Comparison of ENCODE assay signal across 9 mouse cellular contexts in the genomic region with DNA sequence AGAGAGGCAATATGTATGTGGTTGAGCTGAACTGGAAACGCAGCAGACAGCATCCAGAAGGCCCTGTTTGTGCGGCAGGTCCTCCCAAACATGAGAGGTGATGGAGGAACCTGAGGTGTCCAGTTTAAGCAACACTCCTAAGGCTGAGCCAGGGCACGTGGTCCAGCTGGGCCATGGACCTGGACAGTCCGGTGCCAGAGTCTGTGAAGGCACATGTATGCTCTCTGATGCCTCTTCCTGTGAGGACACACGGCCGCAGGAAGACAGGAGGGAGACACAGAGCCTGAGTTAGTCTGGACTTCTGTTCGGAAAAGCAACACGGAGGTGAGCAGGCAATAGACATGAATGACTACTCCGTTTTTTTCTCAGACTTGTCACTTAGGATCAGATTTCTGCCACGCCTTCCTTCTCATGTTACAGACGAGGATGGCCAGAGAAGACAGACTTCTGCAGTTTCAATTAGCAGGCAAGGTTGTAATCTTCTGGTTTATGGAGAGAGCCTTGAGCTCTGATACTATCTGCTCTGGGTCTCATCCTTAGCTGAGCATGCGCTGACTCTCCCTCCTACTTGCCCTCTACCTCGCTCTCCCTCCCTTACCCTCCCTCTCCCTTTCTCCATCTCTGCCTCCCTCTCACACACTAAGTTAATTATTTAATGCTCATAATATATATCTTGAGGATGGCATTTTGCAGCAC. TPM values are rescaled to one million over a fixed set of nuclear protein-coding genes. Genes with fewer than 3 reads are reported as not detected.
A peak's percentile ranks its signal among the peaks of the same experiment; 100 is the strongest.
DNase-seq lines count a peak whose midpoint lies in the region; ATAC-seq and TF ChIP-seq lines count a peak whose summit lies in the region.
"Had no signal": no experiment of that assay in that cellular context is flagged by ENCODE, and none has a peak within 500 bp of the region (broad histone marks: within the 10 kb centered on the region; RNA-seq: fewer than 3 reads in every experiment).

No protein-coding gene starts in this region.

- H3K27me3 ChIP-seq in heart, embryonic 15.5 days, result no peaks in the 10 kb centered on the region; the same call in 1 of the 2 replicates
- no peaks in the 10 kb centered on the region for H3K27me3 ChIP-seq in forebrain, embryonic 14.5 days (replicated peaks; ENCODE audit: control insufficient read depth, insufficient read depth, low read length)
- H3K27me3 ChIP-seq in midbrain, embryonic 12.5 days, result peaks cover 4% of the 10 kb centered on the region; the same call in 1 of the 2 replicates

- H3K4me3 ChIP-seq in heart, embryonic 15.5 days, result no peak overlapping the region
- no peak overlapping the region; a peak in 1 of 4 replicates for H3K4me3 ChIP-seq in ES-E14 (ENCODE audit: insufficient read depth in 1 of 2, low read depth in 1 of 2, low read length in 2 of 2, poor library complexity in 1 of 2, severe bottlenecking in 1 of 2)
- no peak overlapping the region for H3K4me3 ChIP-seq in forebrain, embryonic 14.5 days (ENCODE audit: low read depth, low read length)
- H3K4me3 ChIP-seq in midbrain, embryonic 12.5 days, result no peak overlapping the region

- H3K36me3 ChIP-seq in heart, embryonic 15.5 days, result no peaks in the 10 kb centered on the region
- H3K36me3 ChIP-seq in ES-E14 (ENCODE audit: control insufficient read depth, insufficient read depth, low read length, poor library complexity, severe bottlenecking), result no peaks in the 10 kb centered on the region
- H3K36me3 ChIP-seq in forebrain, embryonic 14.5 days (ENCODE audit: control insufficient read depth, insufficient read depth, low read length), result no peaks in the 10 kb centered on the region
- H3K36me3 ChIP-seq in midbrain, embryonic 12.5 days, result no peaks in the 10 kb centered on the region
- H3K36me3 ChIP-seq: G1E had no signal

- in situ Hi-C loops in ES-E14 (cut with MboI; ENCODE audit: low sequenced_read_pairs in 2 of 2, unreplicated experiment in 2 of 2), result loop anchor here in 1 of 2 experiments (10.0 kb wide), 1 partner anchor 113 kb away; a partner anchor contains a TSS

- no peaks in the 10 kb centered on the region for H3K9me3 ChIP-seq in heart, embryonic 15.5 days (replicated peaks)
- no peaks in the 10 kb centered on the region for H3K9me3 ChIP-seq in ES-E14 (ENCODE audit: control insufficient read depth, insufficient read depth, low read depth, low read length)
- 0 out of 2 replicates have a peak, but pooled peaks cover 2% of the 10 kb centered on the region for H3K9me3 ChIP-seq in forebrain, embryonic 14.5 days (replicated peaks; ENCODE audit: control insufficient read depth, low read length)
- 0 out of 2 replicates have a peak, but pooled peaks cover 2% of the 10 kb centered on the region for H3K9me3 ChIP-seq in midbrain, embryonic 12.5 days
- H3K9me3 ChIP-seq: G1E had no signal

- no peak overlapping the region for H3K27ac ChIP-seq in heart, embryonic 15.5 days
- H3K27ac ChIP-seq in ES-E14 (ENCODE audit: insufficient read depth, low read depth, low read length, poor library complexity, severe bottlenecking), result no peak overlapping the region
- no peak overlapping the region for H3K27ac ChIP-seq in forebrain, embryonic 14.5 days (ENCODE audit: low read depth, low read length)
- H3K27ac ChIP-seq in midbrain, embryonic 12.5 days (replicated peaks), result no peak overlapping the region

- H3K9ac ChIP-seq in heart, embryonic 15.5 days, result no peak overlapping the region
- no peak overlapping the region for H3K9ac ChIP-seq in ES-E14 (ENCODE audit: insufficient read depth, low read depth, low read length, poor library complexity, severe bottlenecking)
- H3K9ac ChIP-seq in forebrain, embryonic 14.5 days (ENCODE audit: low read length), result no peak overlapping the region
- no peak overlapping the region for H3K9ac ChIP-seq in midbrain, embryonic 12.5 days (replicated peaks)

- WGBS in heart, embryonic 15.5 days, result 43% methylated on average over 13 of the region's 13 CpGs
- 47% methylated on average over 13 of the region's 13 CpGs for WGBS in forebrain, embryonic 14.5 days
- WGBS in midbrain, embryonic 12.5 days, result 50% methylated on average over 13 of the region's 13 CpGs

- no peak for DNase-seq in heart, adult 18-20 months
- no peak for DNase-seq in ES-E14 (ENCODE audit: low read depth, low spot score)
- DNase-seq in forebrain, embryonic 14.5 days (ENCODE audit: low spot score), result no peak
- DNase-seq in layer of hippocampus, adult 11-12 months (ENCODE audit: low spot score), result no peak
- no peak for DNase-seq in frontal cortex, postnatal 25 days (ENCODE audit: low spot score in 2 of 2)

- peak overlapping the region; percentile 41 for H3K4me2 ChIP-seq in heart, embryonic 15.5 days
- H3K4me2 ChIP-seq in forebrain, embryonic 14.5 days (ENCODE audit: low read length), result peak overlapping the region; percentile 10; the same call in 1 of the 2 replicates
- peak overlapping the region; percentile 18; the same call in 1 of the 2 replicates for H3K4me2 ChIP-seq in midbrain, embryonic 12.5 days (replicated peaks)

- H3K4me1 ChIP-seq in heart, embryonic 15.5 days (replicated peaks), result no peaks in the 10 kb centered on the region
- no peaks in the 10 kb centered on the region; a peak in 1 of 4 replicates for H3K4me1 ChIP-seq in ES-E14 (ENCODE audit: control insufficient read depth in 2 of 2, insufficient read depth in 2 of 2, low read length in 2 of 2, poor library complexity in 1 of 2)
- H3K4me1 ChIP-seq in forebrain, embryonic 14.5 days (ENCODE audit: control insufficient read depth, insufficient read depth, low read length), result no peaks in the 10 kb centered on the region
- peaks cover 7% of the 10 kb centered on the region; the same call in 1 of the 2 replicates for H3K4me1 ChIP-seq in midbrain, embryonic 12.5 days

- no peak for ATAC-seq in heart, embryonic 15.5 days (replicated peaks; ENCODE audit: insufficient number of reproducible peaks, insufficient read depth, low FRiP score, low read depth)
- peak; percentile 52; the same call in 1 of the 2 replicates for ATAC-seq in forebrain, embryonic 14.5 days
- no peak for ATAC-seq in midbrain, embryonic 12.5 days (ENCODE audit: low FRiP score, low read depth)
- no peak for ATAC-seq in activated CD4-positive, CD25-positive, alpha-beta regulatory T cell, adult 4 months

TF ChIP-seq in ES-E14, 5 proteins besides CTCF, POLR2A, EP300 and RAD21:
- TF ChIP-seq HCFC1 (IDR thresholded peaks at IDR 0.05; ENCODE audit: borderline replicate concordance, insufficient read depth, low read length), result no peak
- 0 out of 2 replicates have a peak, but pooled peaks have one; percentile 34 for TF ChIP-seq ZNF384 (IDR thresholded peaks at IDR 0.05; ENCODE audit: low read depth, low read length)

RNA-seq across cellular contexts. Expression of a gene that starts 25.4 kb away (rescaled TPM):
- polyA plus RNA-seq in heart, embryonic 15.5 days (2015; fragmentation: Nextera tagmentation; extraction: Ambion mirVana), result 107 and 124 TPM in 2 replicates
- 100 to 1,000 TPM; 104 to 110 TPM for total RNA-seq in heart, adult 18-20 months (2021)
- total RNA-seq in ES-E14 (2012; rRNA removed), result 76.2 and 114 TPM in 2 replicates
- 150 and 151 TPM in 2 replicates for polyA plus RNA-seq in forebrain, embryonic 14.5 days (2014; fragmentation: Nextera tagmentation; extraction: Ambion mirVana)
- polyA plus RNA-seq in midbrain, embryonic 12.5 days (2016; fragmentation: Nextera tagmentation; extraction: Ambion mirVana), result 155 and 165 TPM in 2 replicates
- polyA plus RNA-seq in activated CD4-positive, CD25-positive, alpha-beta regulatory T cell, adult 4 months (2017; shearing (Covaris generic)), result 10 to 100 TPM; 85.2 to 91.7 TPM

RNA-seq across cellular contexts. Expression of a gene that starts 52.2 kb away (rescaled TPM):
- polyA plus RNA-seq in heart, embryonic 15.5 days (2015; fragmentation: Nextera tagmentation; extraction: Ambion mirVana), result 0.33 TPM in 1 of 2 replicates, not detected in the other
- not detected for total RNA-seq in heart, adult 18-20 months (2021)
- not detected in 2 replicates for total RNA-seq in ES-E14 (2012; rRNA removed)
- polyA plus RNA-seq in forebrain, embryonic 14.5 days (2014; fragmentation: Nextera tagmentation; extraction: Ambion mirVana), result 0.37 and 0.47 TPM in 2 replicates
- 0.32 TPM in 1 of 2 replicates, not detected in the other for polyA plus RNA-seq in midbrain, embryonic 12.5 days (2016; fragmentation: Nextera tagmentation; extraction: Ambion mirVana)
- polyA plus RNA-seq in activated CD4-positive, CD25-positive, alpha-beta regulatory T cell, adult 4 months (2017; shearing (Covaris generic)), result not detected
- total RNA-seq: G1E had no signal
